Mouse (Mus musculus) small intestine, adult 2 months (tissue): Measurements from ENCODE around the gene Rpp25l. TPM values are rescaled to one million over a fixed set of nuclear protein-coding genes. Genes with fewer than 3 reads are reported as not detected.
"Not testable (repeated sequence)": the region's sequence is repeated elsewhere in the genome, so short reads cannot be mapped to it uniquely, and the experiment has no call there.

Experiments used
- H3K27ac ChIP-seq: fragments of 200-500 bp; 2 replicates; pipeline ENCODE4 v1.5.1; 2012; ENCODE audit warnings: low read depth, low read length, control low read depth, inconsistent platforms; ENCODE audit not compliant: insufficient read depth
- H3K27me3 ChIP-seq: fragments of 200-500 bp; 2 replicates; pipeline ENCODE4 v1.6.1; 2012; ENCODE audit warnings: mild to moderate bottlenecking, moderate library complexity, low read length, inconsistent platforms; ENCODE audit not compliant: control insufficient read depth, insufficient read depth
- H3K36me3 ChIP-seq: fragments of 200-500 bp; 2 replicates; pipeline ENCODE4 v1.6.1; 2012; ENCODE audit warnings: mild to moderate bottlenecking, low read length, control low read depth, inconsistent platforms; ENCODE audit not compliant: control insufficient read depth, insufficient read depth
- H3K4me1 ChIP-seq: fragments of 200-500 bp; 2 replicates; pipeline ENCODE4 v1.6.1; 2012; ENCODE audit warnings: low read length, inconsistent platforms, mixed read lengths; ENCODE audit not compliant: control insufficient read depth, insufficient read depth, insufficient read length
- H3K4me3 ChIP-seq: fragments of 200-500 bp; 2 replicates; pipeline ENCODE4 v1.5.1; 2012; ENCODE audit warnings: low read depth, mild to moderate bottlenecking, control low read depth, inconsistent platforms, low read length, moderate library complexity
- CTCF ChIP-seq: fragments of 200-500 bp; IDR thresholded peaks from 2 replicates; pipeline ENCODE4 v1.5.1; 2012; ENCODE audit warnings: low read depth, mild to moderate bottlenecking, control low read depth, inconsistent platforms, low read length, moderate library complexity, mixed read lengths; ENCODE audit not compliant: insufficient replicate concordance, insufficient read length; ENCODE audit errors: extremely low read depth
- WGBS: fragments of 180-500 bp; shearing (Covaris S2); methylation state at CpG from one replicate; pipeline ENCODE4 v1.1.7; 2018; 5-methylcytosine and 5-hydroxymethylcytosine counted together
- polyA plus RNA-seq: library from polyadenylated mRNA; depleted of rRNA; stranded (reverse); fragments of >200 nt; gene quantifications from 2 replicates; pipeline ENCODE4 v1.2.3, GENCODE M21; 2012

The Rpp25l gene
- polyA plus RNA-seq, 1 experiment = 48.7 TPM

- not testable (repeated sequence) for H3K4me1 ChIP-seq, H3K4me3 ChIP-seq, H3K27me3 ChIP-seq, H3K36me3 ChIP-seq, H3K27ac ChIP-seq
- 12% methylated on average over 27 of the region's 32 CpGs for WGBS
Observed at GRCm38 (mm10) chr4:41698421-41699016, 14.8 kb downstream of the Rpp25l start.

GRCm38 (mm10) chr4:41696930-41697841, 16.1 kb downstream of the Rpp25l start, which contains the start of gene Cntfr:
Cntfr (minus strand) TSS chr4:41697089.
- H3K36me3 ChIP-seq, H3K27ac ChIP-seq, H3K4me1 ChIP-seq, H3K27me3 ChIP-seq: not testable (repeated sequence)
- TF ChIP-seq CTCF = peak; percentile 51
- peak within 1 kb of the TSS; percentile 33; the same call in 1 of the 2 replicates for H3K4me3 ChIP-seq
- 12% methylated on average over 37 of the region's 40 CpGs for WGBS

- WGBS = 7% methylated on average over 14 of the region's 15 CpGs
- not testable (repeated sequence) for H3K4me3 ChIP-seq, H3K4me1 ChIP-seq, H3K36me3 ChIP-seq, H3K27ac ChIP-seq, H3K27me3 ChIP-seq
Observed at GRCm38 (mm10) chr4:41696452-41696851, 16.9 kb downstream of the Rpp25l start.

DNA sequence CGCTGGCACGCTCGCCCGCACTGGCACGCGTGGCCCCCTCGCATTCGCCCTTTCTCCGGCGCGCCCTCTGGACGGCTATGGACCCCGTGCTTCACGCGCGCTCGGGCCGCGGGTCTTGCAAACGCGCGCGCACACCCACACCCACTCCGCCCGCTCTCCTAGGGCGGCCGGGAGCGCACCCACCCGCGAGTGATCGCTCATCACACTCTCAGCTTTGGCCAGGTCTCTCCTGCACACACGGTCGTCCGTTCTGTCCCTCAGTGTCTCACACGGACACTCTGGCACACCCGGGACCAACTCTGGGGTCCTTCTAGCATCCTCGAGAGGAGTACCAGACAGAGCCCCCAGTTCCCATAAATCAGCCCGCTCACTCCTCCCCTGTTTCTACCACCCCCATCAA, 17.5 kb downstream of the Rpp25l start:
- not testable (repeated sequence) for H3K36me3 ChIP-seq, H3K27me3 ChIP-seq, H3K4me1 ChIP-seq, H3K27ac ChIP-seq, H3K4me3 ChIP-seq
- WGBS = 6% methylated on average over 17 of the region's 38 CpGs

DNA sequence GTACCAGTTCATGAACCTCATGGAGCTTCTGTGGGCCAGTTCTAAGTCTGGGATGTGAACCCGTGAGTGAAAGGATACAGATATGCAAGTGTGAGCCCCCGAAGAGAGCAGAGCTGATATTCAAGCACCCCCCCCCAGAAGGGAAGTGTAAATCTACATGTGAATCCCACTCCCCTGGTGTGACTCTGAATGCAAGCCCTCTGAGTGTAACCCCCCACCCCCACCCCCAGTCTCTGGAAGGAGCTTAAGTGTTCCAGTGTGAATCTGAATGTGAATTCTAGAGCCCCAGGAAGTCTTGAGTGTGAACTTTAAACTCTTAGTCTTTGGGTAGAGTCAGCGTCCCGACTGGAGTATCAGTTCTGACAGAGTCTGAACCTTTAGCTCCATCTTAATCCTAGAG, 19.8 kb downstream of the Rpp25l start:
- H3K27ac ChIP-seq, H3K36me3 ChIP-seq, H3K4me1 ChIP-seq, H3K27me3 ChIP-seq, H3K4me3 ChIP-seq: not testable (repeated sequence)
- WGBS = 16% methylated on average over 4 of the region's 4 CpGs

DNA sequence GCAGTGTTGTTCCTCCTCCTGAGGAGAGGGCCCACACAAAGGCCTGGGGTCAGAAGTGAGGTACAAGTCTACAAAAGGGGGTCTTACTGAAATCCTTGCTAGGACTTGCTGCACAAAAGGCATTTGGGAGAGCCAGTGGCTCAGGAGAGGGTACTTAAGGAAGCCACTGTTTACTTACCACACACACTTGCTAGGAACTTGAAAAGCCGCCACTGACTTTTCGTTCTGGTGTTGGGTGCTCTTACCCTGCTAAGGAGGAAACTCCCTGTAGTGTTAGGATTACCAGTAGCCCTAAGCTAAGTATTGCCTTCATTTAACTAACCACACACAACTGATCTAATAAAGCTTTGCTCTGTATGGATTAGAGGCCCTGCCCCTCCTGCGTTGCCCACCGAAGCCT, 23.3 kb downstream of the Rpp25l start:
- no CpG with 5 or more reads among the region's 4 CpGs for WGBS
- H3K27ac ChIP-seq, H3K4me3 ChIP-seq, H3K36me3 ChIP-seq, H3K4me1 ChIP-seq, H3K27me3 ChIP-seq: not testable (repeated sequence)

GRCm38 (mm10) chr4:41688562-41688961, 24.8 kb downstream of the Rpp25l start:
- H3K27ac ChIP-seq, H3K27me3 ChIP-seq, H3K4me3 ChIP-seq, H3K36me3 ChIP-seq, H3K4me1 ChIP-seq: not testable (repeated sequence)
- WGBS = 63% methylated on average over 1 of the region's 1 CpGs

- H3K36me3 ChIP-seq, H3K27me3 ChIP-seq, H3K4me3 ChIP-seq, H3K27ac ChIP-seq, H3K4me1 ChIP-seq: not testable (repeated sequence)
- WGBS = 50% methylated on average over 10 of the region's 10 CpGs
Observed at GRCm38 (mm10) chr4:41685882-41686492, 27.3 kb downstream of the Rpp25l start.

GRCm38 (mm10) chr4:41684931-41685453, 28.3 kb downstream of the Rpp25l start:
- not testable (repeated sequence) for H3K36me3 ChIP-seq, H3K27ac ChIP-seq, H3K4me3 ChIP-seq, H3K27me3 ChIP-seq, H3K4me1 ChIP-seq
- 4% methylated on average over 14 of the region's 14 CpGs for WGBS

GRCm38 (mm10) chr4:41684131-41684930, 29.0 kb downstream of the Rpp25l start:
- not testable (repeated sequence) for H3K27ac ChIP-seq, H3K4me3 ChIP-seq
- 8% methylated on average over 27 of the region's 27 CpGs for WGBS

More at GRCm38 (mm10) chr4:41684131-41684930, 29.0 kb downstream of the Rpp25l start:
- H3K4me1 ChIP-seq, H3K27me3 ChIP-seq, H3K36me3 ChIP-seq: not testable (repeated sequence)
